Mouse (Mus musculus): ENCODE data around the gene D1Ertd622e. TPM values are rescaled to one million over a fixed set of nuclear protein-coding genes. Genes with fewer than 3 reads are reported as not detected.

D1Ertd622e gene
- polyA plus RNA-seq, 1 experiment from 2014 or later: 8.6 TPM

DNA sequence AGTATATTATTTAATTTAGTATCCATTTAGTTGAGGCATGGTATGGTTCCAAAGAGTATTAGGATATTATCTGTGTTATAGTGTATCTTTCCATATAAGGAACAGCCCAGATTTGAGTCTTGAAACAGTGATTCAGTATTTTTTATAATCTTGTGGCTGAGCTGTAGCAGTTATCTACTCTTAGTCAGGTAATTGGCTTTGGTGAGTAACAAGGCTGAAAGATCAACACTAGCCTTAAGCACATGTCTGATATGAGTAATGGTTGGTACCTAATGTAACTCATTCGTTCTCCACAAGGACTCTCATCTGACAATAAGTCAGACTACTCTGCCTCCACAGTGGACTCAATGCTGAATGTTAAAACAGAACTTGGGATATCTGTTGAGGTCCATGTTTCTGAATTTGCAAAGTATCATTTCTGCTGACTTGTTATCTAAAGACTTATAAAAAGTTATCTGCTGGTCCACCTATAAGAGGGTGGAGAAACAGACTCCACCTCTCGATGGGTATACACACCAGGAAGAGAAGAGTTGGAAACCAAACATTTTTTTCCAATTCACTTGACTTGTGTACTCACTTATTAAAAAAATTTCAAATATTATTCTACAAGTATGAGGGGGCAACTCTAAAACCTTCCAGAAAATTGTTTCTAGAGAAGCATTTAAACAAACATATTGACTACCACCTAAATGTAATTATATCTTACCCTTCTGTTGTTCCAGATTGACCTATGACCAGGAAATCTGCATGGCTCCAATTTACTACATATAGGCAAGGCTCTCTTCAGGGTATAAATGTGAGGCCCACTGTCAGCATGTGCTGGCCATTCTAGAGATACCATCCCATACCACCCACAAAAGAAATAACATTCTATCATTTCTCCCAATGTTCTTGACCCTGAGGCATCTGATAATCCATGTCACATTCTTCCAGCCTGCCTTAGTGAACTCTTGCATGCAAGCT is 84.5 kb downstream of the D1Ertd622e start:
- 75% methylated on average over 2 of the region's 2 CpGs for WGBS
- Histone ChIP-seq H3K4me2 (no peak overlapping the region), H3K9ac (no peak overlapping the region), H3K27ac (no peak overlapping the region), H3K36me3 (no peaks in the 10 kb centered on the region), H3K4me1 (replicated peaks) (no peaks in the 10 kb centered on the region), H3K9me3 (replicated peaks) (no peaks in the 10 kb centered on the region), H3K27me3 (no peaks in the 10 kb centered on the region), H3K4me3 (no peak overlapping the region)
- no peak for ATAC-seq (replicated peaks; ENCODE audit: insufficient number of reproducible peaks, insufficient read depth, low FRiP score, low read depth)

DNA sequence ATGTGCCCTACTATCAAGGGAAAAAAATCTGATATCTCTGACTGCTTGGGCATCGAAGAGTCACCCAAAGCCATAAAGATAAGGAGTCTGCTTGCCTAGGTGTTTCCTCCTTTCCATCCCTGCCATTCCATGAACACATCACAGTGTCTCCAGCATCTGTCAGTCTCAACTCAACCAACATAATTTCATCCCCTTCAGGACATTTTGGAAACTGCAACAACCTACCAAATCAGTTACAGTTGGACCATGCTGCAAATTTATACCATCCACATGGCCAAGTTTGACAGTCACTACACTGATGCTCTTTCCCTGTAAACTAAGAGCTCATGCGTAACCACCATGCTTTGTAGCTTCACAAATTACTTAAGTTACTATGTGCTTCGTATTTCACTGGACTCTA is 85.3 kb downstream of the D1Ertd622e start:
- Histone ChIP-seq H3K27me3 (no peaks in the 10 kb centered on the region), H3K27ac (no peak overlapping the region), H3K9ac (no peak overlapping the region), H3K36me3 (no peaks in the 10 kb centered on the region), H3K9me3 (replicated peaks) (no peaks in the 10 kb centered on the region), H3K4me1 (replicated peaks) (no peaks in the 10 kb centered on the region), H3K4me2 (no peak overlapping the region), H3K4me3 (no peak overlapping the region)
- WGBS: 83% methylated on average over 3 of the region's 3 CpGs
- ATAC-seq (replicated peaks; ENCODE audit: insufficient number of reproducible peaks, insufficient read depth, low FRiP score, low read depth): no peak

DNA sequence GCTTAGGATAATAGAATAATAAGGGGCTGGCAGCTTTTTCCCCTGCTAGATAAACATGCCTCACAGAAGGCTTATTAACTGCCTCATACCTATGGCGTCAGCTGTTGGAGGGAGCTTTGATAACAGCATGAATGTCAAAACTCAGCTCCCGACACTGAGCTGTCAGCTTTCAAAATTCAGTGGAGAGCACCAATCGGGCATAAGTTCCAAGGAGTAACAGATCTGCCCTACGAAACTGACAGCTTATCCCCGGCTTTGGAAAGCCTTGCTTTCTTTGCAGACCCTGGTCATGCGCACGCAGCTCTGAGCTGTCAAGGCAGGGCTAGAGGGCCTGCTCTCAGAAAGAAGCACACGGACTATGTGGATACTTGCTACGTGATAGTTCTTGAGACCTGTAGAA is 91.1 kb downstream of the D1Ertd622e start:
- no peaks in the 10 kb centered on the region for H3K27me3 ChIP-seq
- 38% methylated on average over 9 of the region's 9 CpGs for WGBS
- no peak for ATAC-seq (replicated peaks; ENCODE audit: insufficient number of reproducible peaks, insufficient read depth, low FRiP score, low read depth)
- H3K27ac ChIP-seq: no peak overlapping the region
- no peaks in the 10 kb centered on the region for H3K36me3 ChIP-seq
- no peaks in the 10 kb centered on the region for H3K4me1 ChIP-seq (replicated peaks)
- no peak overlapping the region for H3K4me3 ChIP-seq
- no peak overlapping the region for H3K9ac ChIP-seq
- no peaks in the 10 kb centered on the region for H3K9me3 ChIP-seq (replicated peaks)
- peak overlapping the region; percentile 39; the same call in 1 of the 2 replicates for H3K4me2 ChIP-seq

DNA sequence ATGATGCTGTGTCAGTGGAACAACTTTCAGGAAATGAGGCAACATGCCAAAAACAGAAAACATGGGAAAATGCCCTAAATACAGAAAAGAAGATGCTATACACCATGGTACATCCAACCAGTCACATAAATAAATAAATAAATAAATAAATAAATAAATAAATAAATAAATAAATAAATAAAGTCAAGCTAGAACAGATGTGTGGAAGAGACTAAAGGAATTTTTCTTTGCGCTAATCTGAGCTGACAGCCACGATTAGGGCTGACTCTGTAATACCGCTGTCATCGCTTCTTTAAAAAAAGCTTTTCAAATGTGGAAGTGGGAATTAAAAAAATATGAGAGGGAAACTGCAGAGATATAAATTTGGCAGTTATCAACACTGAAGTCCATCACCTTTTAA is 93.9 kb downstream of the D1Ertd622e start:
- WGBS: 67% methylated on average over 4 of the region's 4 CpGs
- Histone ChIP-seq H3K36me3 (no peaks in the 10 kb centered on the region), H3K9ac (no peak overlapping the region), H3K9me3 (replicated peaks) (no peaks in the 10 kb centered on the region), H3K27ac (no peak overlapping the region), H3K27me3 (no peaks in the 10 kb centered on the region), H3K4me3 (no peak overlapping the region), H3K4me2 (no peak overlapping the region), H3K4me1 (replicated peaks) (no peaks in the 10 kb centered on the region)
- no peak for ATAC-seq (replicated peaks; ENCODE audit: insufficient number of reproducible peaks, insufficient read depth, low FRiP score, low read depth)

DNA sequence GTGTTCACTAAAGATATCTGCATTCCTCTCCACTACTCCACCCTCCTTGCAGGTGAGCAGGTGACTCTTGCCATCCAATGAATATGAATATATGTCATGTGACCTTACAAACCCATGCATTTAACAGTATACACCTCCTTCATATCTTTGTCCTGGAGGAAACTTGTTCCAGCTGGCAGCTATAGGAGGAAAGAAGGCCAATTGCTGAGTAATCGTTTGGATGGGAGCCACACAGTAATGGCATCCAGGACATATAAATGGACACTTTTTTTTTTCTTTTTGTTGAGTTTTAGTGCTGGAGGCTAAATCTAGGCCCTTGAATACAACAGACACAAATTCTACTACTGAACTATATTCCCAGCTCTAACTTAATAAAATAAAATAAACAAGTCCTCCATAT is 97.2 kb downstream of the D1Ertd622e start:
- Histone ChIP-seq H3K27me3 (no peaks in the 10 kb centered on the region), H3K4me3 (no peak overlapping the region), H3K4me2 (no peak overlapping the region), H3K36me3 (no peaks in the 10 kb centered on the region), H3K27ac (no peak overlapping the region), H3K9me3 (replicated peaks) (no peaks in the 10 kb centered on the region), H3K9ac (no peak overlapping the region), H3K4me1 (replicated peaks) (no peaks in the 10 kb centered on the region)
- ATAC-seq (replicated peaks; ENCODE audit: insufficient number of reproducible peaks, insufficient read depth, low FRiP score, low read depth): no peak
- WGBS: 75% methylated on average over 1 of the region's 1 CpGs

DNA sequence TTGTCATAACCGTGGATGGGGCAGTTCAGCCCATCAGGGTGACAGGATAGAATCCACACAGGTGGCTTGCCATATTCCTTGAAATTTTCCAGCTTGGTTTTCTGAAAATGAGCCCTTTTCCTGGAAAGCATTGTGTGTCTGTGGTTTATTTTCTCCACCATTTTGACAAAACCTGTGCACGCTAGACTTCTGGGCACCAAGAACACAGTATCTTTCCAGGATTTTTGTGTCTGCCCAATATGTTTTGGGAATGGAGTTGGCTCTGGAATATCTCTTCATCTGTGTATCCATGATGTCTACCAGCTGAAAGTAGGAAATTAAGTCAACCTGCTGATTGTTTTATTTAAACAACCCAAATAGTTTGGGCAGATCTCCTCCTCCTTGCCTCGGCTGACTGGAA is 99.0 kb downstream of the D1Ertd622e start:
- Histone ChIP-seq H3K9ac (no peak overlapping the region), H3K27me3 (no peaks in the 10 kb centered on the region), H3K4me3 (no peak overlapping the region), H3K9me3 (replicated peaks) (no peaks in the 10 kb centered on the region), H3K4me2 (no peak overlapping the region), H3K27ac (no peak overlapping the region), H3K36me3 (no peaks in the 10 kb centered on the region), H3K4me1 (replicated peaks) (no peaks in the 10 kb centered on the region)
- ATAC-seq (replicated peaks; ENCODE audit: insufficient number of reproducible peaks, insufficient read depth, low FRiP score, low read depth): no peak
- 84% methylated on average over 3 of the region's 3 CpGs for WGBS

Other genes starting within 250 kb of the D1Ertd622e start
- 17.0 and 19.7 TPM in 2 replicates for gene Gin1, start 108.1 kb upstream of the D1Ertd622e start, polyA plus RNA-seq (2015; fragmentation: Nextera tagmentation; extraction: Ambion mirVana)
- 43.2 and 44.8 TPM in 2 replicates for gene Ppip5k2, start 108.3 kb upstream of the D1Ertd622e start, polyA plus RNA-seq (2015; fragmentation: Nextera tagmentation; extraction: Ambion mirVana)